Mouse (Mus musculus) G1E (cell line): ENCODE results near the gene Hsd17b2. TPM values are rescaled to one million over a fixed set of nuclear protein-coding genes. Genes with fewer than 3 reads are reported as not detected.

Experiments
- ATAC-seq: 2 replicates; pipeline ENCODE4 v1.8.0; 2016; ENCODE audit warnings: mild to moderate bottlenecking; ENCODE audit not compliant: insufficient number of reproducible peaks, poor library complexity, low FRiP score, severe bottlenecking; ENCODE audit errors: extremely low read depth
- DNase-seq: peaks from one replicate; pipeline ENCODE4 v3.0.0; 2012; ENCODE audit warnings: low spot score
- H3K27me3 ChIP-seq: 2 replicates; pipeline ENCODE4 v1.6.1; 2012; ENCODE audit warnings: mild to moderate bottlenecking, low read length, inconsistent platforms; ENCODE audit not compliant: insufficient read depth
- H3K36me3 ChIP-seq: replicated peaks from 2 replicates; pipeline ENCODE3; 2012; ENCODE audit warnings: mild to moderate bottlenecking, inconsistent platforms
- H3K4me1 ChIP-seq: 2 replicates; pipeline ENCODE4 v1.6.1; 2012; ENCODE audit warnings: low read depth, low read length, inconsistent platforms, mixed read lengths; ENCODE audit not compliant: insufficient read depth
- H3K4me3 ChIP-seq: 2 replicates; pipeline ENCODE4 v1.5.1; 2012; ENCODE audit warnings: low read depth, mild to moderate bottlenecking, inconsistent platforms, low read length, moderate library complexity, mixed read lengths
- H3K9me3 ChIP-seq: replicated peaks from 2 replicates; pipeline ENCODE4 v1.6.1; 2012; ENCODE audit warnings: inconsistent platforms
- CTCF ChIP-seq: IDR thresholded peaks from 2 replicates; pipeline ENCODE4 v1.5.1; 2012; ENCODE audit warnings: low read depth, low read length, inconsistent platforms, mixed read lengths
- GATA1 ChIP-seq: IDR thresholded peaks from 2 replicates; pipeline ENCODE4 v1.6.1; 2012; ENCODE audit warnings: borderline replicate concordance, low read length, inconsistent platforms, mixed read lengths
- GATA2 ChIP-seq: IDR thresholded peaks from 2 replicates; pipeline ENCODE4 v1.6.1; 2012; ENCODE audit warnings: low read depth, low read length, inconsistent platforms, borderline replicate concordance
- POLR2AphosphoS5 ChIP-seq: IDR thresholded peaks from 2 replicates; pipeline ENCODE4 v1.6.1; 2012; ENCODE audit warnings: low read depth, low read length, inconsistent platforms; ENCODE audit not compliant: insufficient replicate concordance
- TAL1 ChIP-seq: conservative IDR thresholded peaks from 2 replicates; pipeline ENCODE4 v1.6.1; 2012; ENCODE audit warnings: low read depth, low read length, inconsistent platforms, mixed read lengths
- polyA plus RNA-seq: library from polyadenylated mRNA; stranded (reverse); fragments of >175 nt; gene quantifications from 2 replicates; pipeline ENCODE4 v1.2.3, GENCODE M21; 2012
- total RNA-seq, 2 experiments: library from RNA; stranded (forward) in 1 of 2; stranded (reverse) in 1 of 2; fragments of 200-1000 nt in 1 of 2; fragments of >200 nt in 1 of 2; fragmentation: Nextera tagmentation in 1 of 2; gene quantifications; 2 replicates each; pipeline ENCODE4 v1.2.3; 2014 to 2017

The Hsd17b2 gene
- total and polyA plus RNA-seq, 3 experiments, result 0.22 TPM; not detected in 2

DNA sequence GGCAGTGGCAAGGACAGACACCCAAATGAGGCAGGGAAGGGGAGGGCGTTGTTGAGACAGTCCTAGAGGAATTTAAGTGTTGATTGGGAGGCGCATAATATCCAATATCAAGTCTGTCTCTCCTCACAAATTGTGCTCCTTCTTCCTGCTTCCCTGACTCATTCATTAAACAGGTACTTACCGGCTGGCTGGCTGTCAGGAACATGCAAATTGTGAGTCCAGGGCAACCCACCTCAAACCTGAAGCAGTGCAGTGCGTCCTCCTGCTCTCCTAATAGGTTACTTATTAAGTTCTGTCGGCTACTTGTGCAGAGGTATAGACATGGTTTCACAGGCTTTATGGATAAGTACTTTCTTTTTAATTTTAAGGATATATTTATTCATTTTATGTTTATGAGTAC, 103.7 kb downstream of the Hsd17b2 start:
- Histone ChIP-seq H3K36me3 (peaks cover 3% of the 10 kb centered on the region), H3K9me3 (peaks cover 5% of the 10 kb centered on the region; the same call in 1 of the 2 replicates), H3K4me1 (peaks cover 12% of the 10 kb centered on the region), H3K27me3 (peaks cover 5% of the 10 kb centered on the region; the same call in 1 of the 2 replicates), H3K4me3 (no peak overlapping the region)
- TF ChIP-seq TAL1 (no peak), GATA1 (no peak), CTCF (no peak), POLR2AphosphoS5 (no peak), GATA2 (no peak)
- DNase-seq (no peak), ATAC-seq (no peak)

Other genes with a start within 250 kb of the Hsd17b2 start
- not detected in 2 replicates for gene Plcg2, start 203.6 kb upstream of the Hsd17b2 start, total RNA-seq (2014; fragmentation: Nextera tagmentation)
- gene Plcg2, start 203.6 kb upstream of the Hsd17b2 start, total RNA-seq (2017), result not detected in 2 replicates
- not detected in 2 replicates for gene Plcg2, start 203.6 kb upstream of the Hsd17b2 start, polyA plus RNA-seq
- gene Sdr42e1, start 28.2 kb upstream of the Hsd17b2 start, total RNA-seq (2014; fragmentation: Nextera tagmentation), result not detected in 2 replicates
- 0.11 TPM in 1 of 2 replicates, not detected in the other for gene Sdr42e1, start 28.2 kb upstream of the Hsd17b2 start, total RNA-seq (2017)
- gene Sdr42e1, start 28.2 kb upstream of the Hsd17b2 start, polyA plus RNA-seq, result not detected in 2 replicates
- gene Mphosph6, start 100.0 kb downstream of the Hsd17b2 start, total RNA-seq (2014; fragmentation: Nextera tagmentation), result 65.7 and 82.3 TPM in 2 replicates
- 42.7 and 46.6 TPM in 2 replicates for gene Mphosph6, start 100.0 kb downstream of the Hsd17b2 start, total RNA-seq (2017)
- gene Mphosph6, start 100.0 kb downstream of the Hsd17b2 start, polyA plus RNA-seq, result 6.5 and 8.3 TPM in 2 replicates